Mouse (Mus musculus) gastrocnemius, adult 2 months (tissue): Measurements from ENCODE around the gene Ncr1. TPM values are rescaled to one million over a fixed set of nuclear protein-coding genes. Genes with fewer than 3 reads are reported as not detected.
"Not testable (repeated sequence)": the region's sequence is repeated elsewhere in the genome, so short reads cannot be mapped to it uniquely, and the experiment has no call there.

Experiments used
- DNase-seq: peaks from one replicate; pipeline ENCODE4 v3.0.0; 2022
- H3K27ac ChIP-seq: fragments of 200-600 bp; 2 replicates; pipeline ENCODE4 v1.8.1; 2022; ENCODE audit warnings: mild to moderate bottlenecking
- H3K4me3 ChIP-seq: fragments of 200-600 bp; 2 replicates; pipeline ENCODE4 v1.8.1; 2022; ENCODE audit warnings: mild to moderate bottlenecking, moderate library complexity
- CTCF ChIP-seq: fragments of 200-600 bp; IDR thresholded peaks from 2 replicates; pipeline ENCODE4 v1.8.1; 2022; ENCODE audit warnings: antibody characterized with exemption, mild to moderate bottlenecking, moderate library complexity
- intact Hi-C: fragments of 180-260 bp; cut with DNase I; formaldehyde crosslinking; loops from one replicate; pipeline ENCODE4 v1.15.1; 2025
- long read RNA-seq, 2 experiments: library from polyadenylated mRNA; stranded (forward); transcript quantifications; one replicate each; pipeline ENCODE4 v2.0.0; 2021
- microRNA-seq: library from miRNA; unstranded; fragments of <30 nt; microRNA quantifications from one replicate; pipeline ENCODE4 v1.2.0, GENCODE M21; 2021
- total RNA-seq, 2 experiments: library from RNA; stranded (reverse); gene quantifications; 2 replicates each; pipeline ENCODE4 v1.2.3; 2021

Gene Ncr1
- not detected for total RNA-seq
- long read RNA-seq, experiment 1: 0 reads
- long read RNA-seq, experiment 2: 0 reads

DNA sequence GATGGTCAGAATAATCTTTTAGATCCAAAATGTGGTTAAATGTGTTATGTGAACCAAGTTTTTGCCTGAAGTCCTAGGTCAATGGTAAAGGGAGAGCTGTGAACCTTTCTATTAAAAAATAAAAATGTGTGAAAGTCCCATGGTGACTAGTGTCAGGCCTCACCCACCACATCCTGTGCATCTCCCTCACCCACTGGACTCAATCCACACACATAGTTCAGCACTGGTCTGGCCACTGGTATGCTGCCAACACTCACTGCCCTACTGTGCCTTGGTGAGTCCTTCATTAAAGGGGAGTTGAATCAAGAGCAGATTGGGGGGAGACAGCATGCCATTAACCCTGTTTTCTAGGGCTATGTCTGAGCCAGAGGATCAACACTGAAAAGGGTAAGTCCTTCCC, at the start of gene Ncr1:
Gene Ncr1, plus strand, starts transcription at position 216 of the 400 bp plus-strand sequence.
- DNase-seq: no peak
- no peak within 1 kb of the TSS for H3K4me3 ChIP-seq
- H3K27ac ChIP-seq: no peak within 1 kb of the TSS
- no peak for TF ChIP-seq CTCF
- intact Hi-C loops: no loop called here

DNA sequence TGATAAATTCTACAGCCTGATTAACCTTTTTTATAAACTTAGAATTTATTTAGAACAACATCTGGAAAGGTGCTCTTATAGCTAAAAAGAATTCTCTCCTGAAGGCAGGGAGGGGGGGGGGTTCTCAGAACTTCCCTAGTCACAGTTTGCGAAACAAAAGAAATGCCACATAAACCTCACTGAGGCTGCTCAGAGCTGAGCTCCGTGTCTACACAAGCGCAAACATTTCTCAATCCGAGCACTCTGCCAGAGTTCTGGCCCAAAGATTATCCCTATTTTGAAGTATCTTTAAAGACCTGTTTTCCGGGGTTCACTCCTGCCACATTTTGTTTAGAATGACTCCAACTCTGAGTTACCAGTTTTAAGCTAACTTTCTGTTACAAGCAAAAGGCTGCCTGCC, 44.9 kb upstream of the Ncr1 start:
- no peak overlapping the region for H3K4me3 ChIP-seq
- no peak for TF ChIP-seq CTCF
- intact Hi-C loops: no loop called here
- DNase-seq: no peak
- H3K27ac ChIP-seq: no peak overlapping the region

DNA sequence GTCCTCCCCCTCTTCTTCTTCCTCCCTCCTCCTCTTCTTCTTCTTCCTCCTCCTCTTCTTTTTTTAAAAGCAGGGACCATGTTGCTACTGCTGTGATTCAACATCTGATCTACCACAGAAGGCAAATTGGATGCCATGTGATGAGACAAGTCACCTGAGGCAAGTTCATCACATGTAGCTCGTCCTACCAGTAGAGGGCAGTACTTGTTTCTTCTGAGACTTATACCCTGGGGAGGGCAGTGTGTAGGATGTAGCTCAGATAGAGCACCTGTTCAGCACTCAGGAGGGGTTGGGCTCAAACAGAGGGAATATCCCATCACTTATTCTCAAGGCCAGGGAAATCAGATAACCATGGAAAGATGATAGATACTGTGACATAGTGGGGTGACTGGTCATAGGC, 40.3 kb upstream of the Ncr1 start:
- intact Hi-C loops: no loop called here

DNA sequence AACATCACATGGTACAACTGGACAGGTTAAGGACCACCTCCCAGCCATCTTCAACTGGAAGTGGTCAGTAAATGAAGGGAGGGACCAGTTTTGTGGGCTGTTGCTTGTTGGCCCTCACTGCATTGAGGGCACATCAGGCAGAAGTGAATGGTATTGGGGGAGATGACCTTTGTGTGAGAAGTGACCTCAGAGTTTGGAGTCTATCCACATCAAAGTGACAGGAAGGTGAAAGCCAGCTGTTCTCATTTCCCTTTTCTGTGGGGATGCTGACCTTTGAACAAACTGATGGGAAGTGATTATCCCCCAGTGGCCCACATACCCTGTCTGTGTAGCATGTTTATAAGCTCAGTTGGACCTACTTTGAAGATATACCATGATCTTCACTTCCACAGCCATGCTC, 37.4 kb upstream of the Ncr1 start:
- TF ChIP-seq CTCF: no peak
- intact Hi-C loops: no loop called here
- H3K4me3 ChIP-seq: no peak overlapping the region
- H3K27ac ChIP-seq: no peak overlapping the region
- no peak for DNase-seq

More for the DNA sequence above, 40.3 kb upstream of the Ncr1 start:
- H3K4me3 ChIP-seq: no peak overlapping the region
- no peak for DNase-seq
- TF ChIP-seq CTCF: peak; percentile 41
- no peak overlapping the region for H3K27ac ChIP-seq

DNA sequence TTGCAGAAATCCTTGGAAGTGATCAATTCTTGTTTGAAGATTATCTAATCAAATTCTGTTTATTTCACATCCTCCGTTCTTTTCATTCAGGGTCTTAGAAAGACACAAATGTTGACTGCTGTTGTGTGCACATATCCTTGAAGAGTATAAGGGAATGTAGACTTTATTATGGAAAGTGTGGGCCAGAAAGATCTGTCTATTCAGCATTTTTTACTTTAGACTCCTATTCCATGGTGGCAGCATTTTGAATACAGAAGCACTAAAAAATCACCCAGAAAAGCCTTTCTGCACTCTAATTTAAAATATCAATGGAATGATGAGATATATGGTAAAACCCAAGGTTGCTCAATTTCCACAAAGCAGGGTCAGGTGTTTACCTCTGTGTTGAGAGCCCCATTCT, 34.1 kb upstream of the Ncr1 start:
- no peak for TF ChIP-seq CTCF
- no peak for DNase-seq
- Histone ChIP-seq H3K27ac (no peak overlapping the region), H3K4me3 (no peak overlapping the region)
- intact Hi-C loops: no loop called here

DNA sequence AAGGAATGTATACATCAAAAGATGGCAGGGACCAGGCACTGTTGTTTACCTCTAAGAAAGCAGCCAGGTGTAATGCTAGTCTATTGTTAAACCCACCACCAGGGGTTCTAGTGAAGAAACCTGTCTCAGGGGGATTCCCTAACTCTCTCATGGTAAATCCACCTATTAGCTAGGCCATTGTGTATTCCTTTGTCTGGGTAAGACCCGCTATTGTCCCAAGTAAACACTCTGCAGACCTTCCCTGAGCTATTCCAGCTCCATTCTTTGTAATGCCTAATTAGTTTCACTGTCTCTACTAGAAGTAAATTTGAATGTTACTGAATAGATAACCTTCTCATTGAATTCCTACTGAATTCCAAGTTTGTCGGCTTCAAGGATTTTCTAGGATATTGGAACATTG, 24.4 kb upstream of the Ncr1 start:
- DNase-seq, H3K27ac ChIP-seq, H3K4me3 ChIP-seq, intact Hi-C loops: not testable (repeated sequence)

DNA sequence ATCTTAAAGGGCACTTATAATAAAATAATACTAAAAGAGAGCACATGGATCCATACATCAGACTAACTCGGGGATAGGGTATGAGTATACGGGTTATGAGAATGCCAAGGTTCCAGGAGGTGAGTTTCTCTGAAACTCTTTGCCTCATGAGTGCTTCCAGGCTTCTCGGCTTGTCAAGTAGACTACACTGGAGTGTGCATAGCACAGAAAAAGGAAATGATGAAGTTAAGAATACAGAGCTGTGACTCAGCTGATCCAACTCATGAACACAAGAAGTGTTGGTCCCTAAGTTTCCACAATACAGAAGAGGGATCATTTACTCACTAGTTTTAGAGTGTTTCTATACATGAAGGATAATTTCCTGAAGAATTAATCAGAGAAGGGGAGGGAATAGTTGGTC, 24.0 kb upstream of the Ncr1 start:
- intact Hi-C loops, H3K27ac ChIP-seq, DNase-seq, H3K4me3 ChIP-seq: not testable (repeated sequence)

DNA sequence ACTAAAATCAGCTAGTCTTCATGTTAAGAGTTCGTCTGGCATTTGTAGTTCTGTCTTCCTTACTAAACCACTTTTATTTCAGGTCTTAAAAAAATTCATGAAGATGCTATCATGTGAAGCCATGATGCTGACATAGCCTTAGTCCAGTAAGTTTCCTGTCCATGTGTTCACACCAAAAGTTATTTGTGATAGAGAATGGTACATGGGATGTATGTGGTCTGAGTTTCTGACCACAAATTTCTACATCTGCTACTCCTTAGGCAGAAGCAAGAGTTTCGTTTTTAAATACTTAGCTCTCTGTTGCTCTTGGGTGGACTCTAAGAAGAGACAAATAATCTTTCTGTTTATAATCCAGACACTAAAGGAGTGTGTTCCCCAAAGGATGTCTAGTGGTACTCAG, 14.2 kb upstream of the Ncr1 start:
- Histone ChIP-seq H3K4me3 (no peak overlapping the region), H3K27ac (no peak overlapping the region)
- DNase-seq: no peak
- intact Hi-C loops: no loop called here
- TF ChIP-seq CTCF: no peak

DNA sequence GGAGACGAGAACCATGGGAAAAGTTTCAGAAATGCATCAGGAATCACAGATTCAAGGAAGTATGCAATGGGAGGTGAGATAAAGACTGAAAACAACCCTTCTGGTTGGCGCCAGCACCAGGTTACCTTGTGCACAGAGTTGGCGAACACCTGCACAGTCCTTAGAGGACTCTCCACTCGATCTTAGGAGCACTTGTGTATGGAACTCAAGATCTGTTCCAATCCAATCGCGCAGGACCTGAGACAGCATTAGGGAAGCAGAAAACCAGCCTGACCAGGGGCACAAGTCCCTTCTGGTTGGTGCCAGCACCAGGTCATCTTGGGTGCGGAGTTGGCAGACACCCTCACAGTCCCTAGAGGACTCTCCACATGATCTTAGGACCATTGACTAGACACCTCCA, 36.0 kb downstream of the Ncr1 start:
- intact Hi-C loops: no loop called here
- DNase-seq: no peak
- Histone ChIP-seq H3K27ac (no peak overlapping the region), H3K4me3 (no peak overlapping the region)
- TF ChIP-seq CTCF: no peak

Small RNA genes within 50 kb of the gene (microRNA-seq; reads per million reads assigned to microRNA genes)
- gene Gm24752 (not detected), gene Gm25349 (not detected)

Other genes starting within 250 kb of the Ncr1 start
- 1 to 10 TPM; 1.8 to 4.7 TPM for gene Ttyh1, start 218.3 kb upstream of the Ncr1 start, total RNA-seq
- 10 to 100 TPM; 44.5 to 45.4 TPM for gene Leng8, start 200.7 kb upstream of the Ncr1 start, total RNA-seq
- gene Leng9, start 187.3 kb upstream of the Ncr1 start, total RNA-seq: 1 to 10 TPM; 2.1 to 2.2 TPM
- gene Cdc42ep5, start 172.9 kb upstream of the Ncr1 start, total RNA-seq: 1 to 10 TPM; 1.4 to 2.0 TPM
- gene Lilra5, start 100.0 kb upstream of the Ncr1 start, total RNA-seq: under 1 TPM in 1 of 2 experiments, not detected in 1; 0.14 TPM
- gene Gp6, start 60.0 kb downstream of the Ncr1 start, total RNA-seq: not detected
- gene Rdh13, start 107.9 kb downstream of the Ncr1 start, total RNA-seq: 10 to 100 TPM; 12.1 to 17.2 TPM
- gene Eps8l1, start 123.0 kb downstream of the Ncr1 start, total RNA-seq: 1 to 10 TPM; 1.5 to 3.7 TPM
- 10 to 100 TPM; 17.8 to 24.8 TPM for gene Ppp1r12c, start 164.0 kb downstream of the Ncr1 start, total RNA-seq
- 1,000 to 10,000 TPM in 1 of 2 experiments, 100 to 1,000 TPM in 1; 398 to 1,232 TPM for gene Tnnt1, start 178.7 kb downstream of the Ncr1 start, total RNA-seq
- under 1 TPM in 1 of 2 experiments, not detected in 1; 0.41 TPM for gene Tnni3, start 186.5 kb downstream of the Ncr1 start, total RNA-seq
- not detected for gene Dnaaf3, start 194.7 kb downstream of the Ncr1 start, total RNA-seq
- gene Syt5, start 209.8 kb downstream of the Ncr1 start, total RNA-seq: not detected